Mouse (Mus musculus): Measurements from ENCODE around the gene Tanc1.

GRCm38 (mm10) chr2:59618996-59619395, 7.2 kb downstream of the Tanc1 start:
- no peak for TF ChIP-seq CTCF (IDR thresholded peaks at IDR 0.05; ENCODE audit: low read depth)
- no peak for TF ChIP-seq EP300 (IDR thresholded peaks at IDR 0.05; ENCODE audit: low read depth)
